Mouse (Mus musculus): ENCODE measurements around the gene Slit1. TPM values are rescaled to one million over a fixed set of nuclear protein-coding genes. Genes with fewer than 3 reads are reported as not detected.

Slit1 gene
- polyA plus RNA-seq, 1 experiment from 2014 or later, result 25.7 TPM

- Histone ChIP-seq H3K27me3 (no peaks in the 10 kb centered on the region), H3K4me1 (replicated peaks) (no peaks in the 10 kb centered on the region), H3K9me3 (no peaks in the 10 kb centered on the region), H3K4me3 (no peak overlapping the region), H3K4me2 (no peak overlapping the region), H3K9ac (no peak overlapping the region), H3K27ac (replicated peaks) (no peak overlapping the region), H3K36me3 (0 out of 2 replicates have a peak, but pooled peaks cover 6% of the 10 kb centered on the region)
- 75% methylated on average over 10 of the region's 10 CpGs for WGBS
- ATAC-seq (ENCODE audit: low FRiP score, low read depth), result no peak
Measured at GRCm38 (mm10) chr19:41606208-41606987, 137.1 kb downstream of the Slit1 start.

- no peak for ATAC-seq (ENCODE audit: low FRiP score, low read depth)
- no peak overlapping the region for H3K4me2 ChIP-seq
- no peaks in the 10 kb centered on the region for H3K27me3 ChIP-seq
- no peak overlapping the region for H3K27ac ChIP-seq (replicated peaks)
- no peaks in the 10 kb centered on the region for H3K4me1 ChIP-seq (replicated peaks)
- no peaks in the 10 kb centered on the region for H3K9me3 ChIP-seq
- no peak overlapping the region for H3K4me3 ChIP-seq
- 57% methylated on average over 11 of the region's 11 CpGs for WGBS
- no peak overlapping the region for H3K9ac ChIP-seq
- H3K36me3 ChIP-seq, result 0 out of 2 replicates have a peak, but pooled peaks cover 4% of the 10 kb centered on the region
Measured at GRCm38 (mm10) chr19:41600647-41601046, 142.8 kb downstream of the Slit1 start.

GRCm38 (mm10) chr19:41597170-41597894, 146.1 kb downstream of the Slit1 start:
- no peak overlapping the region for H3K4me2 ChIP-seq
- 75% methylated on average over 6 of the region's 6 CpGs for WGBS
- no peak overlapping the region for H3K27ac ChIP-seq (replicated peaks)
- no peaks in the 10 kb centered on the region for H3K36me3 ChIP-seq
- no peaks in the 10 kb centered on the region for H3K4me1 ChIP-seq (replicated peaks)
- ATAC-seq (ENCODE audit: low FRiP score, low read depth), result no peak
- H3K4me3 ChIP-seq, result no peak overlapping the region
- H3K27me3 ChIP-seq, result no peaks in the 10 kb centered on the region
- H3K9me3 ChIP-seq, result no peaks in the 10 kb centered on the region
- H3K9ac ChIP-seq, result no peak overlapping the region

GRCm38 (mm10) chr19:41591808-41592207, 151.7 kb downstream of the Slit1 start:
- WGBS, result 56% methylated on average over 12 of the region's 12 CpGs
- H3K27me3 ChIP-seq, result no peaks in the 10 kb centered on the region
- H3K27ac ChIP-seq (replicated peaks), result no peak overlapping the region
- no peak overlapping the region for H3K4me2 ChIP-seq
- ATAC-seq (ENCODE audit: low FRiP score, low read depth), result peak; percentile 59; the same call in 1 of the 2 replicates
- no peaks in the 10 kb centered on the region for H3K9me3 ChIP-seq
- no peak overlapping the region for H3K4me3 ChIP-seq
- H3K4me1 ChIP-seq (replicated peaks), result peaks cover 11% of the 10 kb centered on the region
- no peak overlapping the region for H3K9ac ChIP-seq
- H3K36me3 ChIP-seq, result no peaks in the 10 kb centered on the region

GRCm38 (mm10) chr19:41589681-41590080, 153.8 kb downstream of the Slit1 start:
- no peak overlapping the region for H3K4me2 ChIP-seq
- no peak overlapping the region for H3K27ac ChIP-seq (replicated peaks)
- peaks cover 11% of the 10 kb centered on the region for H3K4me1 ChIP-seq (replicated peaks)
- H3K27me3 ChIP-seq, result no peaks in the 10 kb centered on the region
- no peak for ATAC-seq (ENCODE audit: low FRiP score, low read depth)
- no peak overlapping the region for H3K9ac ChIP-seq
- 60% methylated on average over 8 of the region's 8 CpGs for WGBS
- H3K36me3 ChIP-seq, result peaks cover 7% of the 10 kb centered on the region
- no peaks in the 10 kb centered on the region for H3K9me3 ChIP-seq
- no peak overlapping the region for H3K4me3 ChIP-seq

GRCm38 (mm10) chr19:41589026-41589425, 154.4 kb downstream of the Slit1 start:
- no peaks in the 10 kb centered on the region for H3K27me3 ChIP-seq
- ATAC-seq (ENCODE audit: low FRiP score, low read depth), result no peak

GRCm38 (mm10) chr19:41587431-41588222, 155.8 kb downstream of the Slit1 start:
- ATAC-seq (ENCODE audit: low FRiP score, low read depth), result no peak
- WGBS, result 85% methylated on average over 20 of the region's 20 CpGs
- Histone ChIP-seq H3K27me3 (no peaks in the 10 kb centered on the region), H3K4me3 (no peak overlapping the region), H3K27ac (replicated peaks) (no peak overlapping the region), H3K4me2 (no peak overlapping the region), H3K4me1 (replicated peaks) (peaks cover 11% of the 10 kb centered on the region), H3K9ac (no peak overlapping the region), H3K36me3 (peaks cover 22% of the 10 kb centered on the region), H3K9me3 (no peaks in the 10 kb centered on the region)

More at GRCm38 (mm10) chr19:41589026-41589425, 154.4 kb downstream of the Slit1 start:
- H3K4me2 ChIP-seq, result no peak overlapping the region
- no peaks in the 10 kb centered on the region for H3K9me3 ChIP-seq
- no peak overlapping the region for H3K9ac ChIP-seq
- H3K4me1 ChIP-seq (replicated peaks), result peaks cover 11% of the 10 kb centered on the region
- peaks cover 11% of the 10 kb centered on the region for H3K36me3 ChIP-seq
- 82% methylated on average over 7 of the region's 7 CpGs for WGBS
- H3K4me3 ChIP-seq, result no peak overlapping the region
- H3K27ac ChIP-seq (replicated peaks), result no peak overlapping the region

GRCm38 (mm10) chr19:41586752-41587151, 156.7 kb downstream of the Slit1 start:
- H3K36me3 ChIP-seq, result peaks cover 30% of the 10 kb centered on the region
- no peaks in the 10 kb centered on the region for H3K27me3 ChIP-seq
- H3K27ac ChIP-seq (replicated peaks), result no peak overlapping the region
- WGBS, result 92% methylated on average over 10 of the region's 10 CpGs
- H3K4me3 ChIP-seq, result no peak overlapping the region
- H3K9ac ChIP-seq, result no peak overlapping the region
- H3K4me2 ChIP-seq, result no peak overlapping the region
- peaks cover 5% of the 10 kb centered on the region for H3K4me1 ChIP-seq (replicated peaks)
- ATAC-seq (ENCODE audit: low FRiP score, low read depth), result no peak
- no peaks in the 10 kb centered on the region for H3K9me3 ChIP-seq

GRCm38 (mm10) chr19:41582918-41583514, 160.4 kb downstream of the Slit1 start:
- no peak for ATAC-seq (ENCODE audit: low FRiP score, low read depth)
- Histone ChIP-seq H3K27ac (replicated peaks) (no peak overlapping the region), H3K27me3 (no peaks in the 10 kb centered on the region), H3K4me1 (replicated peaks) (no peaks in the 10 kb centered on the region), H3K36me3 (peaks cover 35% of the 10 kb centered on the region), H3K9ac (no peak overlapping the region), H3K4me2 (no peak overlapping the region), H3K4me3 (no peak overlapping the region), H3K9me3 (no peaks in the 10 kb centered on the region)
- WGBS, result 98% methylated on average over 5 of the region's 5 CpGs

- Histone ChIP-seq H3K4me1 (replicated peaks) (no peaks in the 10 kb centered on the region), H3K27me3 (no peaks in the 10 kb centered on the region), H3K4me2 (no peak within 1 kb of the TSS), H3K9me3 (no peaks in the 10 kb centered on the region), H3K9ac (no peak within 1 kb of the TSS), H3K27ac (replicated peaks) (no peak within 1 kb of the TSS), H3K36me3 (peaks cover 35% of the 10 kb centered on the region), H3K4me3 (no peak within 1 kb of the TSS)
- WGBS, result 95% methylated on average over 23 of the region's 23 CpGs
- no peak for ATAC-seq (ENCODE audit: low FRiP score, low read depth)
Measured at GRCm38 (mm10) chr19:41581706-41582420, 161.6 kb downstream of the Slit1 start, which contains the start of gene Gm340. TSS of gene Gm340 (plus strand) at chr19:41582370.

GRCm38 (mm10) chr19:41579311-41579920, 164.0 kb downstream of the Slit1 start:
- Histone ChIP-seq H3K4me1 (replicated peaks) (no peaks in the 10 kb centered on the region), H3K9ac (no peak overlapping the region), H3K4me2 (no peak overlapping the region), H3K27me3 (no peaks in the 10 kb centered on the region), H3K9me3 (no peaks in the 10 kb centered on the region), H3K36me3 (peaks cover 25% of the 10 kb centered on the region), H3K4me3 (no peak overlapping the region), H3K27ac (replicated peaks) (no peak overlapping the region)
- 85% methylated on average over 4 of the region's 4 CpGs for WGBS
- no peak for ATAC-seq (ENCODE audit: low FRiP score, low read depth)

All from hindbrain, embryonic 15.5 days (tissue).